Mouse (Mus musculus) ES-E14 (cell line): ENCODE results near the gene Rap1gap. TPM values are rescaled to one million over a fixed set of nuclear protein-coding genes. Genes with fewer than 3 reads are reported as not detected.

Source experiments
- DNase-seq: peaks from one replicate; pipeline ENCODE4 v3.0.0-alpha.2; 2013; ENCODE audit warnings: low read depth, low spot score
- H3K27ac ChIP-seq: 2 replicates; pipeline ENCODE4 v1.5.1; 2012; ENCODE audit warnings: low read depth, mild to moderate bottlenecking, low read length, moderate library complexity, mixed read lengths; ENCODE audit not compliant: poor library complexity, insufficient read depth, severe bottlenecking
- H3K36me3 ChIP-seq: 2 replicates; pipeline ENCODE4 v1.6.1; 2012; ENCODE audit warnings: mild to moderate bottlenecking, low read length, moderate library complexity, mixed read lengths; ENCODE audit not compliant: control insufficient read depth, poor library complexity, insufficient read depth, severe bottlenecking
- H3K4me1 ChIP-seq, 2 experiments: fragments of 150-350 bp in 1 of 2; sonication (generic) in 1 of 2; 2 replicates each; pipeline ENCODE4 v1.6.1; 2012; ENCODE audit warnings: low read length in 2 of 2, mild to moderate bottlenecking in 1 of 2, mixed read lengths in 1 of 2; ENCODE audit not compliant: control insufficient read depth in 2 of 2, insufficient read depth in 2 of 2, poor library complexity in 1 of 2
- H3K4me3 ChIP-seq, 2 experiments: fragments of 150-350 bp in 1 of 2; sonication (generic) in 1 of 2; 2 replicates each; pipeline ENCODE4 v1.5.1; 2012; ENCODE audit warnings: low read length in 2 of 2, low read depth in 1 of 2, mild to moderate bottlenecking in 1 of 2, mixed read lengths in 1 of 2; ENCODE audit not compliant: insufficient read depth in 1 of 2, poor library complexity in 1 of 2, severe bottlenecking in 1 of 2
- H3K9ac ChIP-seq: 2 replicates; pipeline ENCODE4 v1.6.1; 2012; ENCODE audit warnings: low read depth, mild to moderate bottlenecking, low read length, mixed read lengths; ENCODE audit not compliant: poor library complexity, insufficient read depth, severe bottlenecking
- H3K9me3 ChIP-seq: fragments of 150-350 bp; sonication (generic); 2 replicates; pipeline ENCODE4 v1.6.1; 2012; ENCODE audit warnings: low read depth, mild to moderate bottlenecking, low read length; ENCODE audit not compliant: control insufficient read depth, insufficient read depth
- CHD2 ChIP-seq: IDR thresholded peaks from 2 replicates; pipeline ENCODE4 v1.6.1; 2014; ENCODE audit warnings: mild to moderate bottlenecking, low read depth, low read length, inconsistent platforms
- HCFC1 ChIP-seq: IDR thresholded peaks from 2 replicates; pipeline ENCODE4 v1.6.1; 2012; ENCODE audit warnings: low read length, inconsistent platforms, borderline replicate concordance; ENCODE audit not compliant: insufficient read depth
- MAFK ChIP-seq: IDR thresholded peaks from 2 replicates; pipeline ENCODE4 v1.6.1; 2014; ENCODE audit warnings: mild to moderate bottlenecking, low read depth, low read length, inconsistent platforms; ENCODE audit not compliant: insufficient read depth
- ZC3H11A ChIP-seq: IDR thresholded peaks from 2 replicates; pipeline ENCODE4 v1.6.1; 2012; ENCODE audit warnings: low read depth, mild to moderate bottlenecking, inconsistent platforms, low read length, borderline replicate concordance
- ZNF384 ChIP-seq: IDR thresholded peaks from 2 replicates; pipeline ENCODE4 v1.6.1; 2012; ENCODE audit warnings: low read depth, low read length, inconsistent platforms
- in situ Hi-C, 2 experiments: fragments of 600-800 bp; cut with MboI; formaldehyde crosslinking; loops; one replicate each; pipeline ENCODE4 v1.15.1; 2025; ENCODE audit warnings: low sequenced_read_pairs in 2 of 2, inconsistent platforms in 1 of 2; ENCODE audit not compliant: unreplicated experiment in 2 of 2
- total RNA-seq: library from RNA; depleted of rRNA; stranded (reverse); fragments of 300-350 nt; gene quantifications from 2 replicates; pipeline ENCODE4 v1.2.3, GENCODE M21; 2012

The Rap1gap gene
- total RNA-seq, 1 experiment, result 13.4 TPM

DNA sequence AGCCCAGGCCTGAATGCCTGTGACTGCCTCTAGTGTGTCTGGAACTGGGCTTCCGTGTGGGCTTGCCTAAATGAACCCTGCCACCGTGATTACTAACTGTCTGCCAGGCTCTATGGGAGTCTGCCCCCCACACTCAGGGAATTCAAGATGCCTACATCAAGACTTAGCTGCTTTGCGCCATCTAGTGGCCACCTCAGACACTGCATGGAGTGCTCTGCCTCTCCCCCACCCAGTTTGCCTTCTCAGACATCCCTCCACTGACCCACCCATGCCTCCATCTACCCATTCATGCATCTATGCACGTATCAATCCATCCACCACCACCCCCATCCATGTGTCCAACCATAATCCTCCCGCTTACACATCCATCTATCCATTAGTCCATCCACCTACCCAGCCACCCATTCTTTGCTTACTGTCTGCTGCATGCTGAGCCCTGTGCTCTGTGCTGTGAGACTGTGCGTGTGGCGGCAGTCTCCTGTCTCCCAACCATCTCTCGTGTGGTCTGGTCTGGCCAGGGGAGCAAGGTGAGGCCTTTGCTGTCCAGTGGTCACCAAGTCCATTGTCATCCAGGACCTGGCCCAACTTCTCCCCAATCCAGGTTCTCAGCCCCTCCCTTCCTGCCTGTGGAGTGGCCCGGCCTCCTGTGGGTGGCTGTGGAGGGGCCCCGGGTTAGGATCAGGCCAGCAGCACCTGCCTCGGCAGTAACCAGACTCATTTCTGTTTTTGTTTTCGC, 58.3 kb downstream of the Rap1gap start:
- no peak for TF ChIP-seq HCFC1
- TF ChIP-seq ZC3H11A, result peak; percentile 58; the same call in 1 of the 2 replicates
- H3K36me3 ChIP-seq, result peaks cover 14% of the 10 kb centered on the region; the same call in 1 of the 2 replicates
- no peak overlapping the region for H3K4me3 ChIP-seq
- H3K27ac ChIP-seq, result no peak overlapping the region
- no peak for DNase-seq
- in situ Hi-C loops, result no loop called here
- H3K9ac ChIP-seq, result no peak overlapping the region; the same call in 1 of the 2 replicates
- H3K4me1 ChIP-seq, result peaks cover 4 to 47% of the 10 kb centered on the region in 2 experiments
- H3K9me3 ChIP-seq, result no peaks in the 10 kb centered on the region

DNA sequence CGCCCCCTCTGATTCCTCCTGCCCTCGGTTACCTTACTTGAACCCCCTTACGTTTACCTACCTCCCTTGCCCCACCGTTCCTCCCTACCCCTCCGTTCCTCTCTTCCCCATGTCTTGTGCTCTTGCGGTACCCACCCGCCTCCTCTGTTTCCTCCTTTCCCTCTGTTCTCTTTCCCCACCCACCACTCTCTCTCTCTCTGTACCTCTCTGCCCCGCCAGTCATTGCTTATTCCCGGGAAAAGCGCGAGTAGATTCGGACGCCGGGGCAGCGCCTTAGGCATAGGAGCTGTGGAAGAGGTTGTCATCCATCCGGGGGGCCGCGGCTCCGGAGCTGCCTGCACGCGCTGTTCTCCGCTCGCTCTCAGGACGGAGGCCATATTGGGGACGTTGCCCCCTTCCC, 59.0 kb downstream of the Rap1gap start:
- peak overlapping the region; percentile 56; the same call in 1 of the 2 replicates for H3K9ac ChIP-seq
- DNase-seq, result no peak
- in situ Hi-C loops, result no loop called here
- peaks cover 2 to 49% of the 10 kb centered on the region in 2 experiments for H3K4me1 ChIP-seq
- no peaks in the 10 kb centered on the region for H3K9me3 ChIP-seq
- peaks cover 14% of the 10 kb centered on the region; the same call in 1 of the 2 replicates for H3K36me3 ChIP-seq
- no peak overlapping the region for H3K27ac ChIP-seq
- peak overlapping the region; percentile 17 to 35; a peak in 3 of 4 replicates for H3K4me3 ChIP-seq
- TF ChIP-seq MAFK, result no peak
- TF ChIP-seq HCFC1, result no peak
- no peak for TF ChIP-seq ZNF384
- TF ChIP-seq ZC3H11A, result no peak
- no peak for TF ChIP-seq CHD2

DNA sequence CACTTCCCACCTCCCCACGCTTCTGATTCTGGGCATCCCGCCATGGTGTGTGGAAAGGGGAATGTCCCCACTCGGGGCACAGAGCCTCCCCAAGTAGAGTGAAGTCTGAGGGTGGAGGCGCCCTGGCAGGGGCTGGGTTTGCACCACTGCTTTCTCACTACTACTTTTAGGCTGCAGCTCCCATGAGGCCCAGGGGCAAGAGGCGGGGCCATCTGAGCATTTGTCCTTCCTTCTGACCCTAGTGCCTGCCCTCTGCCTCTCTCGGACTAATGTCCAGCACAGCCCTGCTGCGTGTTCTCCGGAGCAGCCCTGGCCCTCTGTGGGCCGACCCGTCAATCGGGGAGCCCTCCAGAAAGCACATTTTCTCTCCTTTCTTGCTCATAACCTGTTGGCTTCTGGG, 59.7 kb downstream of the Rap1gap start:
- H3K4me3 ChIP-seq, result peak overlapping the region; percentile 17 to 35; a peak in 3 of 4 replicates
- in situ Hi-C loops, result no loop called here
- H3K9me3 ChIP-seq, result no peaks in the 10 kb centered on the region
- no peak for DNase-seq
- peaks cover 0 to 49% of the 10 kb centered on the region in 2 experiments; a peak in 3 of 4 replicates for H3K4me1 ChIP-seq
- no peak overlapping the region for H3K27ac ChIP-seq
- H3K36me3 ChIP-seq, result peaks cover 15% of the 10 kb centered on the region; the same call in 1 of the 2 replicates
- peak overlapping the region; percentile 56; the same call in 1 of the 2 replicates for H3K9ac ChIP-seq
- no peak for TF ChIP-seq MAFK

DNA sequence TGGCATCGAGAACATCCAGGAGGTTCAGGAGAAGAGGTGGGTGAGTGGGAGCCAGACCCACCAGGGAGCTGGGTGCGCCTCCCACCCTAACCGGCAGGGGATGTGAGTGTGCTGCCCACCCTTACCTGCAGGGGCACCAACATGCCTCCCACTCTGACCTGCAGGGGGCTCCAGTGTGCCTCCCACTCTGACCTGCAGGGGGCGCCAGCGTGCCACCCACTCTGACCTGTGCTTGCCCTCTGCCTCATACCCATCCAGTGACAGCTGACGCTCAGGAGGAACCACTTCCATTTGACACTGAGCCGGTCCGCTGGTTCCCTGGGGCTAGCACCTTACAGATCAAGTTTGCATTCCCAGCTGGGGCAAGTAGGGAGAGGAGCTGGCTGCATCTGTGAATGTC, 60.2 kb downstream of the Rap1gap start:
- H3K27ac ChIP-seq, result no peak overlapping the region

More for the DNA sequence above, 60.2 kb downstream of the Rap1gap start:
- TF ChIP-seq ZNF384 (peak; percentile 76; the same call in 1 of the 2 replicates), ZC3H11A (no peak), HCFC1 (peak; percentile 70; the same call in 1 of the 2 replicates), MAFK (no peak), CHD2 (no peak)
- peak overlapping the region in 1 of 2 experiments; percentile 35; a peak in 2 of 4 replicates for H3K4me3 ChIP-seq
- no peaks in the 10 kb centered on the region for H3K9me3 ChIP-seq
- DNase-seq, result no peak
- H3K9ac ChIP-seq, result peak overlapping the region; percentile 12; the same call in 1 of the 2 replicates
- H3K4me1 ChIP-seq, result peaks cover 0 to 52% of the 10 kb centered on the region in 2 experiments; a peak in 3 of 4 replicates
- in situ Hi-C loops, result no loop called here
- peaks cover 18% of the 10 kb centered on the region; the same call in 1 of the 2 replicates for H3K36me3 ChIP-seq
